Mouse (Mus musculus): ENCODE data around the gene Pimreg.

DNA sequence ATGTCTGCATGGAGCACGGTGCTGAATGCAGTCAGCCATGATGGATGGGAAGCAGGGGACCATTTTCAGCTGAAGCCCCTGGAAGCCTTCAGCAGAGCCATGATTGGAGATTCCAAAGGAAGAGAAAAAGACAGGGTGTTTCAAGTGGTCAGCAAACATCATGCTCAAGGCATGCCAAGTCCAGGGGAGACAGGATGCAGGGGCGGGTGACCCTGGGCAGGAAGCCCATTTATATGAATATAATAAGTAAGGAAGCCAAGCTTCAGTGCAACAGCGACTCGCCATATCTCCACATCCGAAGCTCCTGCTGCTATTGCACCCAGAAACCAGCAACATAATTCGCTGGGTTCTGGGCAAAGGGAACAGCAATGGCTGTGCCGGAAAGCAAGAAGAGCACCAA lies 52.6 kb downstream of the Pimreg start:
- TF ChIP-seq CTCF (IDR thresholded peaks at IDR 0.05; ENCODE audit: control insufficient read depth, insufficient read depth, insufficient replicate concordance, low read depth, low read length) (no peak), POLR2A (IDR thresholded peaks at IDR 0.05; ENCODE audit: control insufficient read depth, low read depth, low read length) (no peak)
